Mouse (Mus musculus) CH12.LX (cell line): ENCODE results near the gene Rab44. TPM values are rescaled to one million over a fixed set of nuclear protein-coding genes. Genes with fewer than 3 reads are reported as not detected.
A peak's percentile ranks its signal among the peaks of the same experiment; 100 is the strongest.
"Not testable (repeated sequence)": the region's sequence is repeated elsewhere in the genome, so short reads cannot be mapped to it uniquely, and the experiment has no call there.

ENCODE experiments used
- DNase-seq: peaks from one replicate; pipeline ENCODE4 v3.0.0-alpha.2; 2013; ENCODE audit errors: extremely low read depth
- H3K27ac ChIP-seq: 2 replicates; pipeline ENCODE4 v1.5.1; 2012; ENCODE audit warnings: low read depth, mild to moderate bottlenecking, control low read depth, moderate library complexity; ENCODE audit not compliant: insufficient read depth
- H3K27me3 ChIP-seq: replicated peaks from 2 replicates; pipeline ENCODE3; 2012; ENCODE audit warnings: inconsistent platforms
- H3K36me3 ChIP-seq, 2 experiments: replicated peaks in 1 of 2; 2 replicates each; pipeline versions ENCODE3 to v1.6.1; 2012; ENCODE audit warnings: inconsistent platforms in 1 of 2, low read length in 1 of 2, mild to moderate bottlenecking in 1 of 2, mixed read lengths in 1 of 2, moderate library complexity in 1 of 2; ENCODE audit not compliant: control insufficient read depth in 1 of 2, insufficient read depth in 1 of 2
- H3K4me1 ChIP-seq, 2 experiments: 2 replicates each; pipeline ENCODE4 v1.6.1; 2012; ENCODE audit warnings: inconsistent platforms in 1 of 2, moderate library complexity in 1 of 2; ENCODE audit not compliant: insufficient read depth in 2 of 2, control insufficient read depth in 1 of 2
- H3K4me2 ChIP-seq: 2 replicates; pipeline ENCODE4 v1.6.1; 2012; ENCODE audit warnings: low read depth, mild to moderate bottlenecking, control low read depth; ENCODE audit not compliant: poor library complexity, insufficient read depth, severe bottlenecking
- H3K4me3 ChIP-seq, 3 experiments: fragments of 150-350 bp in 1 of 3; sonication (generic) in 1 of 3; replicated peaks in 1 of 3; 2 replicates each; pipeline versions ENCODE3 to v1.5.1; 2011 to 2012; ENCODE audit warnings: low read depth in 2 of 3, low read length in 2 of 3, mild to moderate bottlenecking in 2 of 3, moderate library complexity in 2 of 3, control low read depth in 1 of 3, improper control_type of control experiment in 1 of 3, inconsistent platforms in 1 of 3, mixed read lengths in 1 of 3; ENCODE audit not compliant: poor library complexity in 1 of 3
- H3K79me2 ChIP-seq: replicated peaks from 2 replicates; pipeline ENCODE4 v1.6.1; 2012; ENCODE audit warnings: mild to moderate bottlenecking, moderate library complexity; ENCODE audit not compliant: control insufficient read depth, poor library complexity, insufficient read depth, severe bottlenecking; ENCODE audit errors: extremely low read depth
- H3K9ac ChIP-seq: 2 replicates; pipeline ENCODE4 v1.6.1; 2012; ENCODE audit warnings: low read depth, mild to moderate bottlenecking, control low read depth, moderate library complexity; ENCODE audit not compliant: insufficient read depth
- H3K9me3 ChIP-seq: replicated peaks from 2 replicates; pipeline ENCODE3; 2012; ENCODE audit warnings: low read length, inconsistent platforms, mixed read lengths
- CHD1 ChIP-seq: IDR thresholded peaks from 2 replicates; pipeline ENCODE4 v1.6.1; 2012; ENCODE audit warnings: low read depth, low read length, improper control_type of control experiment, inconsistent platforms
- CTCF ChIP-seq, 2 experiments: IDR thresholded peaks in 1 of 2; conservative IDR thresholded peaks in 1 of 2; 2 replicates each; pipeline ENCODE4 v1.5.1; 2011 to 2012; ENCODE audit warnings: low read depth in 2 of 2, low read length in 2 of 2, improper control_type of control experiment in 1 of 2, inconsistent platforms in 1 of 2, mild to moderate bottlenecking in 1 of 2, moderate library complexity in 1 of 2
- E2F4 ChIP-seq: IDR thresholded peaks from 2 replicates; pipeline ENCODE4 v1.6.1; 2011; ENCODE audit warnings: low read depth, low read length, improper control_type of control experiment; ENCODE audit not compliant: insufficient replicate concordance
- ELF1 ChIP-seq: IDR thresholded peaks from 2 replicates; pipeline ENCODE4 v1.6.1; 2014; ENCODE audit warnings: low read depth, mild to moderate bottlenecking, inconsistent platforms, low read length, improper control_type of control experiment
- EP300 ChIP-seq: IDR thresholded peaks from 2 replicates; pipeline ENCODE4 v1.6.1; 2011; ENCODE audit warnings: low read length, improper control_type of control experiment
- ETS1 ChIP-seq: conservative IDR thresholded peaks from 2 replicates; pipeline ENCODE4 v1.6.1; 2012; ENCODE audit warnings: low read depth, mild to moderate bottlenecking, inconsistent platforms, low read length, improper control_type of control experiment, moderate library complexity
- GABPA ChIP-seq: IDR thresholded peaks from 2 replicates; pipeline ENCODE4 v1.6.1; 2012; ENCODE audit warnings: low read depth, low read length, improper control_type of control experiment, inconsistent platforms; ENCODE audit not compliant: insufficient replicate concordance
- HCFC1 ChIP-seq: IDR thresholded peaks from 2 replicates; pipeline ENCODE4 v1.6.1; 2012; ENCODE audit warnings: low read depth, mild to moderate bottlenecking, inconsistent platforms, low read length, improper control_type of control experiment
- IRF4 ChIP-seq: IDR thresholded peaks from 2 replicates; pipeline ENCODE4 v1.6.1; 2014; ENCODE audit warnings: low read depth, mild to moderate bottlenecking, inconsistent platforms, low read length, improper control_type of control experiment
- JUN ChIP-seq: IDR thresholded peaks from 2 replicates; pipeline ENCODE4 v1.6.1; 2011; ENCODE audit warnings: low read depth, mild to moderate bottlenecking, low read length, improper control_type of control experiment, moderate library complexity; ENCODE audit not compliant: insufficient read depth
- JUND ChIP-seq: conservative IDR thresholded peaks from 2 replicates; pipeline ENCODE4 v1.6.1; 2011; ENCODE audit warnings: low read depth, low read length, improper control_type of control experiment
- KAT2A ChIP-seq: IDR thresholded peaks from 2 replicates; pipeline ENCODE4 v1.6.1; 2012; ENCODE audit warnings: low read length, improper control_type of control experiment, inconsistent platforms; ENCODE audit not compliant: insufficient replicate concordance
- MAFK ChIP-seq: IDR thresholded peaks from 2 replicates; pipeline ENCODE4 v1.6.1; 2011; ENCODE audit warnings: low read length, improper control_type of control experiment; ENCODE audit not compliant: insufficient replicate concordance
- MAX ChIP-seq: IDR thresholded peaks from 2 replicates; pipeline ENCODE4 v1.6.1; 2011; ENCODE audit warnings: low read length, improper control_type of control experiment
- MAZ ChIP-seq: IDR thresholded peaks from 2 replicates; pipeline ENCODE4 v1.6.1; 2012; ENCODE audit warnings: low read depth, mild to moderate bottlenecking, inconsistent platforms, low read length, improper control_type of control experiment, moderate library complexity
- MEF2A ChIP-seq: IDR thresholded peaks from 2 replicates; pipeline ENCODE4 v1.6.1; 2014; ENCODE audit warnings: low read depth, mild to moderate bottlenecking, inconsistent platforms, low read length, improper control_type of control experiment, borderline replicate concordance
- NELFE ChIP-seq: IDR thresholded peaks from 2 replicates; pipeline ENCODE4 v1.6.1; 2011; ENCODE audit warnings: low read depth, low read length, improper control_type of control experiment
- RAD21 ChIP-seq: IDR thresholded peaks from 2 replicates; pipeline ENCODE4 v1.6.1; 2011; ENCODE audit warnings: low read depth, mild to moderate bottlenecking, low read length, improper control_type of control experiment, moderate library complexity
- RCOR1 ChIP-seq: conservative IDR thresholded peaks from 2 replicates; pipeline ENCODE4 v1.6.1; 2012; ENCODE audit warnings: low read depth, mild to moderate bottlenecking, inconsistent platforms, low read length, improper control_type of control experiment
- SMC3 ChIP-seq: IDR thresholded peaks from 2 replicates; pipeline ENCODE4 v1.6.1; 2011; ENCODE audit warnings: low read depth, low read length, improper control_type of control experiment
- TBP ChIP-seq: conservative IDR thresholded peaks from 2 replicates; pipeline ENCODE4 v1.6.1; 2011; ENCODE audit warnings: low read depth, low read length, improper control_type of control experiment
- TCF12 ChIP-seq: IDR thresholded peaks from 2 replicates; pipeline ENCODE4 v1.6.1; 2014; ENCODE audit warnings: low read depth, mild to moderate bottlenecking, inconsistent platforms, low read length, improper control_type of control experiment
- UBTF ChIP-seq: IDR thresholded peaks from 2 replicates; pipeline ENCODE4 v1.6.1; 2012; ENCODE audit warnings: low read depth, mild to moderate bottlenecking, inconsistent platforms, low read length, improper control_type of control experiment, moderate library complexity
- USF1 ChIP-seq: IDR thresholded peaks from 2 replicates; pipeline ENCODE4 v1.6.1; 2014; ENCODE audit warnings: low read depth, mild to moderate bottlenecking, inconsistent platforms, low read length, improper control_type of control experiment
- ZKSCAN1 ChIP-seq: IDR thresholded peaks from 2 replicates; pipeline ENCODE4 v1.6.1; 2012; ENCODE audit warnings: low read depth, inconsistent platforms, low read length, improper control_type of control experiment, borderline replicate concordance
- ZMIZ1 ChIP-seq: IDR thresholded peaks from 2 replicates; pipeline ENCODE4 v1.6.1; 2012; ENCODE audit warnings: low read depth, mild to moderate bottlenecking, inconsistent platforms, low read length, improper control_type of control experiment
- dilution Hi-C: fragments of 300-500 bp; cut with MboI; formaldehyde crosslinking; loops from 2 replicates; pipeline ENCODE4 v1.14.3; 2020; ENCODE audit warnings: low sequenced_read_pairs; ENCODE audit not compliant: extremely low pct_unique_long_range_greater_than_20kb, extremely low pct_ligation_motif_present
- in situ Hi-C: fragments of 300-500 bp; cut with MboI; formaldehyde crosslinking; loops from 3 replicates; pipeline ENCODE4 v1.14.3; 2019; ENCODE audit warnings: low sequenced_read_pairs, low pct_ligation_motif_present, low pct_unique_long_range_greater_than_20kb, mixed read lengths
- polyA plus RNA-seq: library from polyadenylated mRNA; unstranded; fragments of >175 nt; gene quantifications from 2 replicates; pipeline ENCODE4 v1.2.1, GENCODE M21; 2012; ENCODE audit warnings: low read depth; ENCODE audit not compliant: insufficient read length
- total RNA-seq, 2 experiments: library from RNA; depleted of rRNA; stranded (reverse); fragments of 300-350 nt in 1 of 2; fragments of >200 nt in 1 of 2; gene quantifications; 2 replicates each; pipeline ENCODE4 v1.2.3; 2012 to 2014

Gene Rab44
- total and polyA plus RNA-seq, 3 experiments, result 0.30 to 0.34 TPM; not detected in 1

- H3K27ac ChIP-seq, result no peak overlapping the region
- no peaks in the 10 kb centered on the region for H3K79me2 ChIP-seq
- in situ Hi-C loops (no loop called here), dilution Hi-C loops (no loop called here)
- no peak for DNase-seq
- H3K4me1 ChIP-seq, result peaks cover 54 to 96% of the 10 kb centered on the region in 2 experiments
- no peaks in the 10 kb centered on the region for H3K27me3 ChIP-seq
- no peak overlapping the region for H3K4me2 ChIP-seq
- H3K9ac ChIP-seq, result no peak overlapping the region
- TF ChIP-seq CHD1 (no peak), RCOR1 (no peak), JUND (no peak), RAD21 (no peak), CTCF (conservative IDR thresholded peaks at IDR 0.05 in 1 of 2, IDR thresholded peaks at IDR 0.05 in 1 of 2; ENCODE audit: low read depth in 2 of 2, low read length in 2 of 2) (no peak), NELFE (no peak), SMC3 (no peak), ZKSCAN1 (no peak), GABPA (no peak), E2F4 (no peak), ETS1 (no peak)
- H3K4me3 ChIP-seq, result no peak overlapping the region
- no peaks in the 10 kb centered on the region for H3K9me3 ChIP-seq
- H3K36me3 ChIP-seq, result peaks cover 0 to 11% of the 10 kb centered on the region in 2 experiments
Measured at GRCm38 (mm10) chr17:29065971-29066370, 48.0 kb upstream of the Rab44 start.

GRCm38 (mm10) chr17:29067416-29067815 lies 46.5 kb upstream of the Rab44 start:
- H3K79me2 ChIP-seq, in situ Hi-C loops, H3K27me3 ChIP-seq, H3K9ac ChIP-seq, H3K4me3 ChIP-seq, dilution Hi-C loops, H3K9me3 ChIP-seq, DNase-seq: not testable (repeated sequence)
- Histone ChIP-seq H3K4me1 (peaks cover 51 to 95% of the 10 kb centered on the region in 2 experiments), H3K4me2 (peak overlapping the region; percentile 44), H3K36me3 (peaks cover 0 to 11% of the 10 kb centered on the region in 2 experiments), H3K27ac (peak overlapping the region; percentile 48; the same call in 1 of the 2 replicates)
- TF ChIP-seq RCOR1, result 0 out of 2 replicates have a peak, but pooled peaks have one; percentile 41

GRCm38 (mm10) chr17:29067847-29068246 lies 46.1 kb upstream of the Rab44 start:
- no peaks in the 10 kb centered on the region for H3K9me3 ChIP-seq
- H3K79me2 ChIP-seq, result no peaks in the 10 kb centered on the region
- peak overlapping the region; percentile 76 for H3K27ac ChIP-seq
- H3K4me1 ChIP-seq, result peaks cover 49 to 95% of the 10 kb centered on the region in 2 experiments
- in situ Hi-C loops, result no loop called here
- no peak overlapping the region for H3K9ac ChIP-seq
- H3K4me2 ChIP-seq, result peak overlapping the region; percentile 44
- no peak overlapping the region for H3K4me3 ChIP-seq
- DNase-seq, result no peak
- H3K27me3 ChIP-seq, result no peaks in the 10 kb centered on the region
- dilution Hi-C loops, result no loop called here
- H3K36me3 ChIP-seq, result peaks cover 0 to 11% of the 10 kb centered on the region in 2 experiments
- TF ChIP-seq MAFK (no peak), UBTF (no peak), MAX (no peak), RAD21 (no peak), USF1 (no peak), ELF1 (no peak), MAZ (0 out of 2 replicates have a peak, but pooled peaks have one; percentile 50), IRF4 (peak; percentile 29; the same call in 1 of the 2 replicates), EP300 (no peak; the same call in 1 of the 2 replicates), MEF2A (no peak), KAT2A (no peak), SMC3 (no peak), JUN (no peak), ZMIZ1 (no peak), TBP (0 out of 2 replicates have a peak, but pooled peaks have one; percentile 5), TCF12 (no peak), HCFC1 (no peak)
